Mouse (Mus musculus): Measurements from ENCODE around the gene Hnf1a. TPM values are rescaled to one million over a fixed set of nuclear protein-coding genes. Genes with fewer than 3 reads are reported as not detected.

The Hnf1a gene
- total and polyA plus RNA-seq, 3 experiments = 0.38 TPM; not detected in 2

DNA sequence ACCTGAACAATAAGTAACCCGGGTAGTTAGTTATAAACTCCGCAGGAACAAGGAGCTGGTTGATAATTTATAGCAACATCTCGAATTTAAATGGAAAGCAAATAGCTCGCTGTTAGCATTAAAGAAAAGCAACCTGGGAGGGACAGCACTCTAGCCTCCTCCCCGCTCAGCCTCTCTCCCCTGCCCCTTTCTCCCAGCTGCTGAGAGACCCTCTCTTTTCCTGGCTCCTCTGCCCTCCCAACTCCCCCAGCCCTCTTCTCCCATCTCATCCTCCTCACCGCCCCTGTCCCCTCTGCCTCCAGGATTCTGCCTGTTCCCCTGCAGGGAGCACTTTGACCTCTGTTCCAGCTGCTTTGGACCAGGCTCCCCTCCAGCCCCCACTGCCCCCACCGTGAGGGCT is 2.2 kb downstream of the Hnf1a start:
- TF ChIP-seq GATA1 (IDR thresholded peaks at IDR 0.05; ENCODE audit: borderline replicate concordance, low read length) = no peak
- no peak overlapping the region for H3K4me3 ChIP-seq (ENCODE audit: low read depth, low read length)
- no peaks in the 10 kb centered on the region for H3K36me3 ChIP-seq (replicated peaks)
- DNase-seq (ENCODE audit: low spot score) (no peak), ATAC-seq (ENCODE audit: extremely low read depth, insufficient number of reproducible peaks, low FRiP score, poor library complexity, severe bottlenecking) (no peak)
- H3K4me1 ChIP-seq (ENCODE audit: insufficient read depth, low read depth, low read length) = peaks cover 22% of the 10 kb centered on the region
- no peaks in the 10 kb centered on the region for H3K9me3 ChIP-seq (replicated peaks)
- peaks cover 63% of the 10 kb centered on the region for H3K27me3 ChIP-seq (ENCODE audit: insufficient read depth, low read length)

DNA sequence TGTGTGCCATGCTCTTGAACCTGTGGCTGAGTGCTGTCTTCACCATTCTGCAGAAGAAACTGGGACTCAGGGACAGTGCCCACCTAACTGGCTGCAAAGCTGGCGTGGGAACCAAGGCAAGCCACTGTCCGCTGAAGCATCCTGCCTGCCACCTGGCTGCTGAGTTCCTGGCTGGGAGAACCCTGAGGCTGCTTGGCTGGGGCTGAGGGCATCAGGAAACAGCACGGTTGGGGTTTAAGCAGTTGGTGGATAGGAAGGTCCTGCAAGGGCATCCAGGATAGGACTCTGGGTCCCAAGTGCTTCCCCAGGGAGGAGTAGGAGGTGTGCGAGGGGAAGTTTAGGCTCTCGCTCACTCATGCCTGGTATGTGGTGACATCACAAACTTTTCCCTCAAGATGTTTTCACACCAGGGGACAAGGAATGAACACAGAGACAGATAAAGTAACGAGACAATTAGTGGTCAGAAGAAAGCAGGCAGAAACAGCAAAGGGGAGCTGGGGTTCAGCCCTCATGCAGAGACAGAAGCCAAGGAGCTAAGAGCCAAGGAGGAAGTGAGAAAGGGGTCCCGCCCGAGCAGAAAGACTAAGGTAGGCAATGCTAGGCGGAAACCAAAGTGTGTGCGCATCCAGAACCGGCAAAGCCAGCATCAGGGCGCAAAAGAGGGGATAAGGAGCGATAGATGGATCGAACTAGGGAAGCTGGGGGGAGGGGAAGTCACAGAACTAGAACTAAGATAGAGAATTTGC is 3.2 kb downstream of the Hnf1a start:
- Histone ChIP-seq H3K4me1 (ENCODE audit: insufficient read depth, low read depth, low read length) (peaks cover 18% of the 10 kb centered on the region), H3K9me3 (replicated peaks) (no peaks in the 10 kb centered on the region), H3K27me3 (ENCODE audit: insufficient read depth, low read length) (peaks cover 68% of the 10 kb centered on the region), H3K36me3 (replicated peaks) (no peaks in the 10 kb centered on the region), H3K4me3 (ENCODE audit: low read depth, low read length) (no peak overlapping the region)
- ATAC-seq (ENCODE audit: extremely low read depth, insufficient number of reproducible peaks, low FRiP score, poor library complexity, severe bottlenecking) (no peak), DNase-seq (ENCODE audit: low spot score) (no peak)
- TF ChIP-seq GATA1 (IDR thresholded peaks at IDR 0.05; ENCODE audit: borderline replicate concordance, low read length) = no peak
- TF ChIP-seq GATA2 (IDR thresholded peaks at IDR 0.05; ENCODE audit: borderline replicate concordance, low read depth, low read length) = no peak
- no peak for TF ChIP-seq CTCF (IDR thresholded peaks at IDR 0.05; ENCODE audit: low read depth, low read length)

DNA sequence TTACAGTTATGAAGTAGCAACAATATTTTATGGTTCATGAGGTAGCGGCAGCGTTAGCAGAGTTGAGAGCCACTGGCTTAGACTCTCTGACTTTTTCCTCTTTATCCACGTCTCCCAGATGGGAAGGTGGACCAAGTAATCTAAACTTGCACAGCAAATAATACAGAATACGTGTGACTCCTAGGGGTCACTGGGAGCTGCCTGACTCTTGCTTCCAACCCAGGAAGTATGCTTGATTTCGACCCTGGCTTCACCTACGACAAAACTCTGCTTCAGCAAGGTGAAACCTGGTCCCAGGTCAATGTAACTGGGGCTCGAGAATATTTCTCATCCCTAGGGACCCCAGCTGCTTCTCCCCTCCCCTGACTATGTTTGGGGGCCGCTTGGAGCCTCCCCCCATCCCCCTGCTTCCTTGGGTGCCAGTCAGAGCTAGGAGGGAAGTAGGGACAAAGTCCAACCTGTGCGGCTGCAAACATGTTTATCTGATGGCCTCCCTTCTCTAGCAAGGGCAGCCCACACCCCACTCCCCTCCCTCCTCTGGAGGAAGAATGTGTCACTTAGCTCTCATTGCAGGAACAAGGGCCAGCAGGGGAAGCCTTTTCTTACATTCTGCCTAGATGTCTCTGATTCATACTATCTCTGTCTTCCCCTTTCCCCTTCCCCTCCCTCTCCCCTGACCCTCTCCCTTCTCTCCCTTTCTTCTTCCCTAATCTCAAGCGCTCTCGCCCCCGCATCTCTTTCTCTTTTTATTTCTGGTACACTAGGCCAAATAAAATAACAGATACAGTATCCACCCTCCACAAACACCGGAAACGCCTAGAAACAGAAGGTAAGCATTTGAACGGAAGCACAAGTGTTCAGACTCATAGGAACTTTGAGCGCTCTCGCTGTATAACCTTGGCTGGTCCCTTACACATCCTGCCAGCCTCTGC is 5.7 kb downstream of the Hnf1a start:
- Histone ChIP-seq H3K36me3 (replicated peaks) (no peaks in the 10 kb centered on the region), H3K27me3 (ENCODE audit: insufficient read depth, low read length) (peaks cover 70% of the 10 kb centered on the region), H3K4me3 (ENCODE audit: low read depth, low read length) (no peak overlapping the region), H3K4me1 (ENCODE audit: insufficient read depth, low read depth, low read length) (peaks cover 14% of the 10 kb centered on the region), H3K9me3 (replicated peaks) (no peaks in the 10 kb centered on the region)
- ATAC-seq (ENCODE audit: extremely low read depth, insufficient number of reproducible peaks, low FRiP score, poor library complexity, severe bottlenecking) = no peak
- no peak for TF ChIP-seq CTCF (IDR thresholded peaks at IDR 0.05; ENCODE audit: low read depth, low read length)
- no peak for TF ChIP-seq TAL1 (conservative IDR thresholded peaks at IDR 0.05; ENCODE audit: low read depth, low read length)
- TF ChIP-seq POLR2AphosphoS5 (IDR thresholded peaks at IDR 0.05; ENCODE audit: insufficient replicate concordance, low read depth, low read length) = no peak
- TF ChIP-seq GATA1 (IDR thresholded peaks at IDR 0.05; ENCODE audit: borderline replicate concordance, low read length) = no peak
- no peak for TF ChIP-seq GATA2 (IDR thresholded peaks at IDR 0.05; ENCODE audit: borderline replicate concordance, low read depth, low read length)
- no peak for DNase-seq (ENCODE audit: low spot score)

DNA sequence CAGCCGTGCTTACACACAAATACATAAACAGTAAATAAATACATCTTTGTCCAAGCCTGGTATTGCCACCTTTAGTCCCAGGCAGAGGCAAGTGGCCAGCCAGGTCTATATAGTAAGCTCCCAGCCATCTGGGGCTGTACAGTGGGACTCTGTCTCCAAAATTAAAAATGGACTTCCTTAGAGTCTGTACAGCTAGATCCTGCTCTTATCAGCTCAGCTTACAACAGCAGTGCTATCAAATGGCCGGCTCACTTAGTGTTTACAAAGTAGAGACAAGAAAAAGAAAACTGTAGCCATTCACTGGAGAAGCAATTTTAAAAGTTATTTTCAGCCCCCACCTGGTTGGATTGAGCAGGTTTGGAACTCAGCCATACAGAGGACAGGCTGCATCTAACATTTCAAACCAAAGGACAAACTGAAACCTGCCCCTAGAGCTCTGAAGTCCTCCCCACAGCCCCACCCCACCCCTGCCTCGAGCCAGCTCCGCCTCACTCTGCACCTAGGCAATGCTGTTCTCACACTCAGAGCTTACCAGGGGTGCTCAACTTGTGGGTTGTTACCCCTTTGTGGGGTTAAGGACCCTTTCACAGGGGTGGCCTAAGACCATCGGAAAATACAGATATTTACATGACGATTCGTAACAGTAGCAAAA is 6.5 kb downstream of the Hnf1a start:
- no peaks in the 10 kb centered on the region for H3K9me3 ChIP-seq (replicated peaks)
- peaks cover 14% of the 10 kb centered on the region for H3K4me1 ChIP-seq (ENCODE audit: insufficient read depth, low read depth, low read length)
- peaks cover 69% of the 10 kb centered on the region for H3K27me3 ChIP-seq (ENCODE audit: insufficient read depth, low read length)
- TF ChIP-seq TAL1 (conservative IDR thresholded peaks at IDR 0.05; ENCODE audit: low read depth, low read length) (no peak), POLR2AphosphoS5 (IDR thresholded peaks at IDR 0.05; ENCODE audit: insufficient replicate concordance, low read depth, low read length) (no peak), GATA1 (IDR thresholded peaks at IDR 0.05; ENCODE audit: borderline replicate concordance, low read length) (no peak), CTCF (IDR thresholded peaks at IDR 0.05; ENCODE audit: low read depth, low read length) (no peak), GATA2 (IDR thresholded peaks at IDR 0.05; ENCODE audit: borderline replicate concordance, low read depth, low read length) (no peak)
- DNase-seq (ENCODE audit: low spot score) (no peak), ATAC-seq (ENCODE audit: extremely low read depth, insufficient number of reproducible peaks, low FRiP score, poor library complexity, severe bottlenecking) (no peak)
- H3K36me3 ChIP-seq (replicated peaks) = no peaks in the 10 kb centered on the region
- H3K4me3 ChIP-seq (ENCODE audit: low read depth, low read length) = no peak overlapping the region; the same call in 1 of the 2 replicates

DNA sequence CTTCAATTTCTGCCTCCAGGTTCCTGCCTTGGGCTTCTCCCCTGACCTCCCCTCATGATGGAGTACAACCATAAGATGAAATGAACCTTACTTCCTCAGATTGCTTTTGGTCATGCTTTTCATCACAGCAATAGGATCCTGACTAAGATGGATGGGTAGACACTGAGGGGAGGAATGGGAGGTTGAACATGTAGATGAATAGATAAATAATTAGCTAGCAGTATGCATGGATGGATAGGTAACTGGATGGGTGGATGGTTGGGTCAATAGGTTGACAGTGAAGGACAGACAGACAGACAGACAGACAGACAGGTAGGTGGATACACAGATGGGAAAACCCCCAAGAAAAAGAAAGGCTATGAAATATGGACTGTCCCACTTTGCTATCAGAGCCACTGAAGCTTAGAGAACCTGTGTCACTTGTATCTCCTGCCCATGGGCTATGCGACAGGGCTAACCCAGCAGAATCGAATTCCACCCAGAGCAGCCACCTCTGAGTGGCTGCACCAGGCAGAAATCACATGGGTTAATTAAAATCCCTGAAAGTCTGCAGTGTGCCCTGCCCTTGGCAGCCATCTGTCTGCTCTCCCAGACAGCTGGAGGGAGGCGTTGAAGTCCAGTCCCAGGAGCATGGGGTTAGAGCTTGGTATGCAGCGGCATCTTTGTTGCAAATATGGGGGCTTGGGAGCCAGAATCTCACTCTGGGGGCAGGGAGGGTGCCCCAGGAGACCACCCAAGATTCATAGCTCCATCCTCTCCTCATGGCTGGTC is 9.1 kb downstream of the Hnf1a start:
- no peak for TF ChIP-seq CTCF (IDR thresholded peaks at IDR 0.05; ENCODE audit: low read depth, low read length)
- TF ChIP-seq TAL1 (conservative IDR thresholded peaks at IDR 0.05; ENCODE audit: low read depth, low read length) = no peak
- TF ChIP-seq GATA2 (IDR thresholded peaks at IDR 0.05; ENCODE audit: borderline replicate concordance, low read depth, low read length) = no peak
- no peak for TF ChIP-seq POLR2AphosphoS5 (IDR thresholded peaks at IDR 0.05; ENCODE audit: insufficient replicate concordance, low read depth, low read length)
- TF ChIP-seq GATA1 (IDR thresholded peaks at IDR 0.05; ENCODE audit: borderline replicate concordance, low read length) = no peak
- no peak for ATAC-seq (ENCODE audit: extremely low read depth, insufficient number of reproducible peaks, low FRiP score, poor library complexity, severe bottlenecking)
- Histone ChIP-seq H3K27me3 (ENCODE audit: insufficient read depth, low read length) (peaks cover 47% of the 10 kb centered on the region), H3K4me3 (ENCODE audit: low read depth, low read length) (no peak overlapping the region), H3K36me3 (replicated peaks) (no peaks in the 10 kb centered on the region), H3K4me1 (ENCODE audit: insufficient read depth, low read depth, low read length) (peaks cover 14% of the 10 kb centered on the region), H3K9me3 (replicated peaks) (no peaks in the 10 kb centered on the region)
- no peak for DNase-seq (ENCODE audit: low spot score)

Data from G1E (cell line).